Mouse (Mus musculus) MEL (cell line): ENCODE data around the gene Rad54l2. TPM values are rescaled to one million over a fixed set of nuclear protein-coding genes. Genes with fewer than 3 reads are reported as not detected.

Experiments
- DNase-seq: peaks from one replicate; pipeline ENCODE4 v3.0.0; 2011; ENCODE audit warnings: low read depth, low spot score
- H3K27ac ChIP-seq: 2 replicates; pipeline ENCODE4 v1.5.1; 2012; ENCODE audit warnings: low read depth, mild to moderate bottlenecking, control low read depth, low read length, moderate library complexity; ENCODE audit not compliant: control insufficient read depth
- H3K27me3 ChIP-seq, 2 experiments: fragments of 150-350 bp in 1 of 2; sonication (generic) in 1 of 2; 2 replicates each; pipeline ENCODE4 v1.6.1; 2012; ENCODE audit warnings: low read length in 2 of 2, mild to moderate bottlenecking in 2 of 2, improper control_type of control experiment in 1 of 2, moderate library complexity in 1 of 2; ENCODE audit not compliant: insufficient read depth in 2 of 2, control insufficient read depth in 1 of 2
- H3K36me3 ChIP-seq, 2 experiments: 2 replicates each; pipeline ENCODE4 v1.6.1; 2012 to 2014; ENCODE audit warnings: low read length in 2 of 2, improper control_type of control experiment in 1 of 2, inconsistent platforms in 1 of 2, mild to moderate bottlenecking in 1 of 2; ENCODE audit not compliant: insufficient read depth in 2 of 2, control insufficient read depth in 1 of 2
- H3K4me1 ChIP-seq, 2 experiments: fragments of 150-350 bp in 1 of 2; sonication (generic) in 1 of 2; 2 replicates each; pipeline ENCODE4 v1.6.1; 2012; ENCODE audit warnings: low read length in 2 of 2, improper control_type of control experiment in 1 of 2, mild to moderate bottlenecking in 1 of 2; ENCODE audit not compliant: insufficient read depth in 2 of 2, control insufficient read depth in 1 of 2
- H3K4me3 ChIP-seq, 2 experiments: fragments of 150-350 bp in 1 of 2; sonication (generic) in 1 of 2; 2 replicates each; pipeline ENCODE4 v1.5.1; 2012; ENCODE audit warnings: low read depth in 2 of 2, low read length in 2 of 2, mild to moderate bottlenecking in 2 of 2, moderate library complexity in 2 of 2, control low read depth in 1 of 2, improper control_type of control experiment in 1 of 2; ENCODE audit not compliant: control insufficient read depth in 1 of 2, insufficient read depth in 1 of 2
- H3K79me2 ChIP-seq: 2 replicates; pipeline ENCODE4 v1.6.1; 2012; ENCODE audit warnings: mild to moderate bottlenecking, low read length, moderate library complexity; ENCODE audit not compliant: control insufficient read depth, poor library complexity, insufficient read depth
- H3K9ac ChIP-seq: 2 replicates; pipeline ENCODE4 v1.6.1; 2012; ENCODE audit warnings: low read depth, mild to moderate bottlenecking, control low read depth, low read length, moderate library complexity; ENCODE audit not compliant: control insufficient read depth, poor library complexity, severe bottlenecking
- H3K9me3 ChIP-seq: fragments of 150-350 bp; sonication (generic); replicated peaks from 2 replicates; pipeline ENCODE4 v1.6.1; 2012; ENCODE audit warnings: mild to moderate bottlenecking, low read length, improper control_type of control experiment, moderate library complexity; ENCODE audit not compliant: insufficient read depth
- BHLHE40 ChIP-seq: IDR thresholded peaks from 2 replicates; pipeline ENCODE4 v1.6.1; 2012; ENCODE audit warnings: low read depth, mild to moderate bottlenecking, inconsistent platforms, low read length, improper control_type of control experiment, borderline replicate concordance
- CHD1 ChIP-seq: IDR thresholded peaks from 2 replicates; pipeline ENCODE4 v1.6.1; 2012; ENCODE audit warnings: low read depth, mild to moderate bottlenecking, inconsistent platforms, low read length, improper control_type of control experiment
- CTCF ChIP-seq, 3 experiments: IDR thresholded peaks in 2 of 3; conservative IDR thresholded peaks in 1 of 3; 2 replicates each; pipeline ENCODE4 v1.5.1; 2011 to 2012; ENCODE audit warnings: low read length in 3 of 3, low read depth in 2 of 3, mild to moderate bottlenecking in 2 of 3, improper control_type of control experiment in 1 of 3, inconsistent platforms in 1 of 3, mixed read lengths in 1 of 3, moderate library complexity in 1 of 3; ENCODE audit not compliant: control insufficient read depth in 1 of 3, insufficient read depth in 1 of 3, poor library complexity in 1 of 3, severe bottlenecking in 1 of 3
- E2F4 ChIP-seq: IDR thresholded peaks from 2 replicates; pipeline ENCODE4 v1.6.1; 2011; ENCODE audit warnings: low read depth, low read length, improper control_type of control experiment, borderline replicate concordance
- EP300 ChIP-seq, 2 experiments: IDR thresholded peaks; 2 replicates each; pipeline ENCODE4 v1.6.1; 2011; ENCODE audit warnings: improper control_type of control experiment in 2 of 2, low read length in 2 of 2, low read depth in 1 of 2, mild to moderate bottlenecking in 1 of 2
- ETS1 ChIP-seq: IDR thresholded peaks from 2 replicates; pipeline ENCODE4 v1.6.1; 2012; ENCODE audit warnings: low read depth, mild to moderate bottlenecking, inconsistent platforms, low read length, improper control_type of control experiment, moderate library complexity
- GABPA ChIP-seq: IDR thresholded peaks from 2 replicates; pipeline ENCODE4 v1.6.1; 2012; ENCODE audit warnings: low read depth, mild to moderate bottlenecking, inconsistent platforms, low read length, improper control_type of control experiment, moderate library complexity
- GATA1 ChIP-seq: IDR thresholded peaks from 2 replicates; pipeline ENCODE4 v1.6.1; 2011; ENCODE audit warnings: low read depth, low read length, improper control_type of control experiment
- HCFC1 ChIP-seq: IDR thresholded peaks from 2 replicates; pipeline ENCODE4 v1.6.1; 2012; ENCODE audit warnings: low read depth, mild to moderate bottlenecking, inconsistent platforms, low read length, improper control_type of control experiment, moderate library complexity
- JUND ChIP-seq: IDR thresholded peaks from 2 replicates; pipeline ENCODE4 v1.6.1; 2011; ENCODE audit warnings: low read depth, mild to moderate bottlenecking, improper control_type of control experiment, low read length
- MAX ChIP-seq: IDR thresholded peaks from 2 replicates; pipeline ENCODE4 v1.6.1; 2011; ENCODE audit warnings: low read length, improper control_type of control experiment
- MAZ ChIP-seq: IDR thresholded peaks from 2 replicates; pipeline ENCODE4 v1.6.1; 2012; ENCODE audit warnings: low read depth, mild to moderate bottlenecking, inconsistent platforms, low read length, improper control_type of control experiment
- MEF2A ChIP-seq: IDR thresholded peaks from 2 replicates; pipeline ENCODE4 v1.6.1; 2014; ENCODE audit warnings: low read depth, mild to moderate bottlenecking, inconsistent platforms, low read length, improper control_type of control experiment; ENCODE audit not compliant: poor library complexity, insufficient replicate concordance, severe bottlenecking; ENCODE audit errors: extremely low read depth
- MXI1 ChIP-seq: IDR thresholded peaks from 2 replicates; pipeline ENCODE4 v1.6.1; 2011; ENCODE audit warnings: mild to moderate bottlenecking, low read depth, low read length, improper control_type of control experiment
- MYB ChIP-seq: IDR thresholded peaks from 2 replicates; pipeline ENCODE4 v1.6.1; 2011; ENCODE audit warnings: mild to moderate bottlenecking, low read depth, low read length, improper control_type of control experiment
- MYC ChIP-seq: IDR thresholded peaks from 2 replicates; pipeline ENCODE4 v1.6.1; 2011; ENCODE audit warnings: low read depth, mild to moderate bottlenecking, low read length, improper control_type of control experiment, moderate library complexity
- NRF1 ChIP-seq: IDR thresholded peaks from 2 replicates; pipeline ENCODE4 v1.6.1; 2014; ENCODE audit warnings: low read depth, mild to moderate bottlenecking, inconsistent platforms, low read length, improper control_type of control experiment, moderate library complexity; ENCODE audit not compliant: poor library complexity, insufficient read depth, severe bottlenecking
- POLR2A ChIP-seq, 2 experiments: IDR thresholded peaks; 2 replicates each; pipeline ENCODE4 v1.6.1; 2011 to 2012; ENCODE audit warnings: low read length in 2 of 2, mild to moderate bottlenecking in 2 of 2, control low read depth in 1 of 2, improper control_type of control experiment in 1 of 2, low read depth in 1 of 2, moderate library complexity in 1 of 2; ENCODE audit not compliant: control insufficient read depth in 1 of 2, insufficient read depth in 1 of 2, poor library complexity in 1 of 2
- POLR2AphosphoS2 ChIP-seq: IDR thresholded peaks from 2 replicates; pipeline ENCODE4 v1.6.1; 2011; ENCODE audit warnings: low read length, improper control_type of control experiment
- RAD21 ChIP-seq: IDR thresholded peaks from 2 replicates; pipeline ENCODE4 v1.6.1; 2011; ENCODE audit warnings: mild to moderate bottlenecking, low read depth, low read length, improper control_type of control experiment
- RCOR1 ChIP-seq: IDR thresholded peaks from 2 replicates; pipeline ENCODE4 v1.6.1; 2012; ENCODE audit warnings: low read depth, mild to moderate bottlenecking, inconsistent platforms, low read length, improper control_type of control experiment
- SIN3A ChIP-seq: IDR thresholded peaks from 2 replicates; pipeline ENCODE4 v1.6.1; 2012; ENCODE audit warnings: low read length, improper control_type of control experiment, inconsistent platforms
- SMC3 ChIP-seq: IDR thresholded peaks from 2 replicates; pipeline ENCODE4 v1.6.1; 2011; ENCODE audit warnings: low read depth, low read length, improper control_type of control experiment
- TAL1 ChIP-seq: IDR thresholded peaks from 2 replicates; pipeline ENCODE4 v1.6.1; 2012; ENCODE audit warnings: mild to moderate bottlenecking, inconsistent platforms, low read length, moderate library complexity, mixed read lengths
- TBP ChIP-seq: IDR thresholded peaks from 2 replicates; pipeline ENCODE4 v1.8.0; 2011; ENCODE audit warnings: low read depth, low read length, improper control_type of control experiment
- TCF12 ChIP-seq: IDR thresholded peaks from 2 replicates; pipeline ENCODE4 v1.6.1; 2014; ENCODE audit warnings: low read depth, mild to moderate bottlenecking, inconsistent platforms, low read length, improper control_type of control experiment, moderate library complexity
- UBTF ChIP-seq: IDR thresholded peaks from 2 replicates; pipeline ENCODE4 v1.6.1; 2012; ENCODE audit warnings: low read depth, mild to moderate bottlenecking, inconsistent platforms, low read length, improper control_type of control experiment, moderate library complexity, borderline replicate concordance; ENCODE audit not compliant: insufficient read depth
- USF1 ChIP-seq: IDR thresholded peaks from 2 replicates; pipeline ENCODE4 v1.6.1; 2014; ENCODE audit warnings: low read depth, mild to moderate bottlenecking, inconsistent platforms, low read length, improper control_type of control experiment, moderate library complexity
- ZC3H11A ChIP-seq: IDR thresholded peaks from 2 replicates; pipeline ENCODE4 v1.6.1; 2012; ENCODE audit warnings: low read depth, mild to moderate bottlenecking, inconsistent platforms, low read length, improper control_type of control experiment
- ZMIZ1 ChIP-seq: IDR thresholded peaks from 2 replicates; pipeline ENCODE4 v1.6.1; 2012; ENCODE audit warnings: low read depth, mild to moderate bottlenecking, inconsistent platforms, low read length, improper control_type of control experiment, moderate library complexity
- ZNF384 ChIP-seq: IDR thresholded peaks from 2 replicates; pipeline ENCODE4 v1.6.1; 2012; ENCODE audit warnings: low read depth, mild to moderate bottlenecking, inconsistent platforms, low read length, improper control_type of control experiment
- polyA plus RNA-seq, 2 experiments: library from polyadenylated mRNA; stranded (reverse) in 1 of 2; unstranded in 1 of 2; fragments of >175 nt in 1 of 2; fragments of >200 nt in 1 of 2; gene quantifications; 2 replicates each; pipeline versions ENCODE4 v1.2.1 to v1.2.4; 2012; ENCODE audit warnings: low replicate concordance in 2 of 2, low read depth in 1 of 2; ENCODE audit not compliant: insufficient read length in 2 of 2, insufficient read depth in 1 of 2, missing spikeins in 1 of 2
- total RNA-seq: library from RNA; depleted of rRNA; stranded (reverse); fragments of 300-350 nt; gene quantifications from 2 replicates; pipeline ENCODE4 v1.2.3, GENCODE M21; 2012

Gene Rad54l2
- total and polyA plus RNA-seq, 3 experiments: 11.9 to 27.2 (median 15.5) TPM

DNA sequence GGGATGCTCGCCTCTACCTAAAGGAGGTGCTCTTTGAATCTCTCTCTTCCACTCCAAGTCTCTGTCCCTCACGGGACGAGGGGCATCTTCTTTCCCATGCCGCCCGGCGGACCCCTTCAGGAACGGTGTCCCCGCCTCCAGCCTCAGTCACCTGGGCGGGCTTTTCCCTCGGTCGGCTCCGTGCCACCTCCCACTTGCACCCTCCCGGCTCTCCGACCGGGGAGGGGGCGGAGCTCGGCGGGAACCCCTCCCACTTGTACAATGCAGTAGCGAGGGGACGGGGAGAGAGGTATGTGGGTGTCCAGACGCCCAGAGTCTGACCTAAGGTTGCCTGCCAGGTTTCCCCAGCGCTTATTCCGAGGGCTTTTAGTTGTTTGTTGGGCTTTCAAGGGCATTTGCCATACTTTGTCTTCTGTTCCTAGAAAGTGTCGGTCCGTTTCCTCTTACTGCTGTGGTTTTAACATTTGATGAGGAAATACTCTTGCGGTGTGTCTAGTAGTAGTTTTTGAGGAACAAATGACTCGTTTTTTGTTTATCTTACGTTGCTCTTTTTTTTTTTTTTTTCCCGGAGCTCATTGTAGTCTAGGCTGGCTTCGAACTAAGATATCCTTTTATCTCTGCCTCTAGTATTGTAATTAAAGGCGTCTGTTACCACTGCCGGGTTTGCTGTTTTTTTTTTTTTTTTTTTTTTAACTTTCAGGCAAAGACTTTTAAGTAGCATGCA is 33.5 kb upstream of the Rad54l2 start (continued):
- TF ChIP-seq ZC3H11A (no peak), EP300 (IDR thresholded peaks at IDR 0.05; ENCODE audit: low read depth in 1 of 2, low read length in 2 of 2) (peak; percentile 71 to 77), RAD21 (no peak), GATA1 (peak; percentile 81), MXI1 (peak; percentile 77; the same call in 1 of the 2 replicates), POLR2AphosphoS2 (0 out of 2 replicates have a peak, but pooled peaks have one; percentile 15), MEF2A (no peak), MAX (no peak), MYB (0 out of 2 replicates have a peak, but pooled peaks have one; percentile 32)

- peak; percentile 99 for DNase-seq
- no peaks in the 10 kb centered on the region for H3K9me3 ChIP-seq
- H3K36me3 ChIP-seq: peaks cover under 1 to 14% of the 10 kb centered on the region in 2 experiments; a peak in 2 of 4 replicates
- peak within 1 kb of the TSS; percentile 93 for H3K27ac ChIP-seq
- peaks cover 21% of the 10 kb centered on the region for H3K79me2 ChIP-seq
- peak within 1 kb of the TSS; percentile 85 for H3K9ac ChIP-seq
- H3K27me3 ChIP-seq: no peaks in the 10 kb centered on the region
- peak within 1 kb of the TSS; percentile 75 to 76 for H3K4me3 ChIP-seq
- H3K4me1 ChIP-seq: peaks cover 0 to 6% of the 10 kb centered on the region in 2 experiments; a peak in 3 of 4 replicates
- TF ChIP-seq ZC3H11A (no peak), MYC (peak; percentile 79), CTCF (IDR thresholded peaks at IDR 0.05 in 2 of 3, conservative IDR thresholded peaks at IDR 0.05 in 1 of 3; ENCODE audit: control insufficient read depth in 1 of 3, insufficient read depth in 1 of 3, low read depth in 2 of 3, low read length in 3 of 3, poor library complexity in 1 of 3, severe bottlenecking in 1 of 3) (no peak), MEF2A (no peak), ZMIZ1 (peak; percentile 43; the same call in 1 of the 2 replicates), UBTF (no peak), NRF1 (peak; percentile 83), HCFC1 (peak; percentile 99), GATA1 (no peak), TCF12 (peak; percentile 45; the same call in 1 of the 2 replicates), TAL1 (no peak), BHLHE40 (no peak), SIN3A (peak; percentile 94), E2F4 (peak; percentile 94), RAD21 (no peak), GABPA (no peak), RCOR1 (no peak), USF1 (peak; percentile 64), JUND (no peak), EP300 (IDR thresholded peaks at IDR 0.05; ENCODE audit: low read depth in 1 of 2, low read length in 2 of 2) (no peak; a peak in 1 of 4 replicates), SMC3 (no peak), POLR2A (IDR thresholded peaks at IDR 0.05; ENCODE audit: control insufficient read depth in 1 of 2, insufficient read depth in 1 of 2, low read depth in 1 of 2, low read length in 2 of 2, poor library complexity in 1 of 2) (peak; percentile 61 to 73), TBP (peak; percentile 73; the same call in 1 of the 2 replicates), MAZ (peak; percentile 96), ETS1 (peak; percentile 28; the same call in 1 of the 2 replicates), MYB (no peak), ZNF384 (peak; percentile 66), CHD1 (no peak)
These were observed 32.8 kb upstream of the Rad54l2 start, which contains the start of gene Dcaf1 for GRCm38 (mm10) chr9:106821618-106822380. TSS of gene Dcaf1 (plus strand) at chr9:106821874.
